Mouse (Mus musculus) liver, postnatal 0 days (tissue): Measurements from ENCODE around the gene Ago3.

Source experiments
- CTCF ChIP-seq: sonication (generic); IDR thresholded peaks from 2 replicates; pipeline ENCODE4 v1.5.1; 2016; ENCODE audit warnings: antibody characterized with exemption, low read depth
- EP300 ChIP-seq: IDR thresholded peaks from 2 replicates; pipeline ENCODE4 v1.6.1; 2016; ENCODE audit warnings: antibody characterized with exemption, low read depth, mild to moderate bottlenecking

DNA sequence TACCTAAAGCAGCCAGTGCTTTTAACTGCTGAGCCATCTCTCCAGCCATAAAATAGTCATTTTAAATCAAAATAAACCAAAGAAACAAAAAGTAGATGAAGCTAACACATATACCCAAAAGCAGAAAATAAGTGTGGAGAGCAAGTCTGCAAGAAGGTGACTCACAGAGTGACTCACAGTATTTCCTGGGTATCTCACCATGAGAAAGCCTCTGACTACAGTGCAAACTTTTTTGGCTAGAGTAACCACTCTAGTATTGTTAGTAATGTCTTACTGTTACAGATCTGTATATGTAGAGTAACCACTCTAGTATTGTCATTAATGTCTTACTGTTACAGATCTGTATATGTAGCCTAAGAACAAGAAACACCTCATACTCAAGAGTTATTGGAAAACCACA lies 13.6 kb downstream of the Ago3 start:
- no peak for TF ChIP-seq CTCF
- no peak for TF ChIP-seq EP300
